Mouse (Mus musculus): ENCODE measurements around the gene Cideb. TPM values are rescaled to one million over a fixed set of nuclear protein-coding genes. Genes with fewer than 3 reads are reported as not detected.

Cideb gene
- polyA plus RNA-seq, 1 experiment from 2014 or later = 0.33 TPM

DNA sequence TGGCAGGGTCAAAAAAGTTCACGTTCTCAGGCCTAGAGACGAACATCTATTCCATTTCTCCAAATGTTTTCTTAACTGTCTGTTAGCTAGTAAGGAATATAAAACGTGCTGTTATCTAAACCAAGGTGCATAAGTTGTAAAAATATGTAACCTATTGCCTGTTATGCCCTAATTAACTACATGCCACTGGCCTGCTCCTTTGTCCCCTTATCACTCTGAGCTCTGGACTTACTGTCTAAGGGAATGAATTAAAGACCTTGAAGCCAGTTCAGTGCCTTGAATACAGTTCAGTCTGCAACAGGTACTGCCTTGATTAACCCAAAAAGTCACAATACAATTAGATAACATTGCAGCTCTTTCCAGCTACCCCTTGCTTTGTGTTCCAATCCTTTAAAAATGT lies 22.9 kb downstream of the Cideb start:
- no peak overlapping the region for H3K4me3 ChIP-seq (ENCODE audit: low read depth, low read length)
- ATAC-seq (ENCODE audit: low read depth) = no peak
- DNase-seq (ENCODE audit: low spot score) = no peak
- 66% methylated on average over 3 of the region's 3 CpGs for WGBS
- no peaks in the 10 kb centered on the region for H3K4me1 ChIP-seq (ENCODE audit: control insufficient read depth, insufficient read depth, low read length)
- no peak overlapping the region for H3K9ac ChIP-seq (ENCODE audit: low read depth, low read length)
- H3K36me3 ChIP-seq (ENCODE audit: control insufficient read depth, insufficient read depth, low read length) = peaks cover 21% of the 10 kb centered on the region
- H3K27me3 ChIP-seq (replicated peaks; ENCODE audit: control insufficient read depth, insufficient read depth, low read length) = no peaks in the 10 kb centered on the region
- H3K27ac ChIP-seq (replicated peaks; ENCODE audit: low read depth, low read length) = no peak overlapping the region
- no peak overlapping the region for H3K4me2 ChIP-seq (ENCODE audit: low read depth, low read length)
- no peaks in the 10 kb centered on the region for H3K9me3 ChIP-seq (ENCODE audit: control insufficient read depth, low read length)

GRCm38 (mm10) chr14:55734869-55735268 lies 23.4 kb downstream of the Cideb start:
- Histone ChIP-seq H3K4me1 (ENCODE audit: control insufficient read depth, insufficient read depth, low read length) (no peaks in the 10 kb centered on the region), H3K36me3 (ENCODE audit: control insufficient read depth, insufficient read depth, low read length) (peaks cover 16% of the 10 kb centered on the region), H3K9me3 (ENCODE audit: control insufficient read depth, low read length) (no peaks in the 10 kb centered on the region), H3K4me3 (ENCODE audit: low read depth, low read length) (no peak overlapping the region), H3K27me3 (replicated peaks; ENCODE audit: control insufficient read depth, insufficient read depth, low read length) (no peaks in the 10 kb centered on the region), H3K4me2 (ENCODE audit: low read depth, low read length) (no peak overlapping the region), H3K9ac (ENCODE audit: low read depth, low read length) (no peak overlapping the region), H3K27ac (replicated peaks; ENCODE audit: low read depth, low read length) (no peak overlapping the region)
- WGBS = 73% methylated on average over 7 of the region's 7 CpGs
- ATAC-seq (ENCODE audit: low read depth) (no peak), DNase-seq (ENCODE audit: low spot score) (no peak)

GRCm38 (mm10) chr14:55733889-55734288 lies 24.4 kb downstream of the Cideb start:
- H3K27ac ChIP-seq (replicated peaks; ENCODE audit: low read depth, low read length) = no peak overlapping the region
- WGBS = 78% methylated on average over 10 of the region's 10 CpGs
- no peak for ATAC-seq (ENCODE audit: low read depth)
- no peak for DNase-seq (ENCODE audit: low spot score)
- H3K4me2 ChIP-seq (ENCODE audit: low read depth, low read length) = no peak overlapping the region
- H3K4me1 ChIP-seq (ENCODE audit: control insufficient read depth, insufficient read depth, low read length) = no peaks in the 10 kb centered on the region
- peaks cover 6% of the 10 kb centered on the region; the same call in 1 of the 2 replicates for H3K36me3 ChIP-seq (ENCODE audit: control insufficient read depth, insufficient read depth, low read length)
- H3K4me3 ChIP-seq (ENCODE audit: low read depth, low read length) = no peak overlapping the region
- no peak overlapping the region for H3K9ac ChIP-seq (ENCODE audit: low read depth, low read length)
- no peaks in the 10 kb centered on the region for H3K9me3 ChIP-seq (ENCODE audit: control insufficient read depth, low read length)
- H3K27me3 ChIP-seq (replicated peaks; ENCODE audit: control insufficient read depth, insufficient read depth, low read length) = no peaks in the 10 kb centered on the region

DNA sequence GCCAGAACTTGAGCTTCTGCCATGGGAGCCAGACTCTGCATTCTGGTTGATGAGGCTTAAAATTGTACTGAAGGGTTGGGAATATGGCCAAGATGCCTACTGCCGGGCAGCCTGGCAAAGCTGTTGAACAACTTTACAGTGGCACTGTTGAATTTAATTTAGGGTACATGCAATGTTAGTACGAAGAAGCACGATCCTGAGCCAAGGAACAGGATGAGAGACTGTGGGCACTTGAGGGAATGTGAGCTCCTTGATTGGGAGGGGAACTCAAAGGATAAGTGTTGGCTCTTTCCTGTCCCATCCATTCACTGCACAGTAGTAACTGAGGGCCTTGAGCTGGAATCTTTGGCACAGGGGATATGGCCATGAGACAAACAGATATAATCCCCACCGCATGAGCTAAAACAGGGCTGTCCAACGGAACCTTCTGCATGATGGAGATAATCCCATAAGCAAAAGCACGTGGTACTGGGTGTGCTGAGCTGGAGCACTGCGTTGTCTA lies 27.7 kb downstream of the Cideb start:
- Histone ChIP-seq H3K4me3 (ENCODE audit: low read depth, low read length) (no peak overlapping the region), H3K36me3 (ENCODE audit: control insufficient read depth, insufficient read depth, low read length) (no peaks in the 10 kb centered on the region), H3K27me3 (replicated peaks; ENCODE audit: control insufficient read depth, insufficient read depth, low read length) (no peaks in the 10 kb centered on the region), H3K27ac (replicated peaks; ENCODE audit: low read depth, low read length) (no peak overlapping the region), H3K4me1 (ENCODE audit: control insufficient read depth, insufficient read depth, low read length) (no peaks in the 10 kb centered on the region), H3K4me2 (ENCODE audit: low read depth, low read length) (no peak overlapping the region), H3K9me3 (ENCODE audit: control insufficient read depth, low read length) (no peaks in the 10 kb centered on the region), H3K9ac (ENCODE audit: low read depth, low read length) (no peak overlapping the region)
- WGBS = 83% methylated on average over 7 of the region's 7 CpGs
- ATAC-seq (ENCODE audit: low read depth) = no peak
- DNase-seq (ENCODE audit: low spot score) = no peak

GRCm38 (mm10) chr14:55730116-55730515 lies 28.1 kb downstream of the Cideb start:
- DNase-seq (ENCODE audit: low spot score) (no peak), ATAC-seq (ENCODE audit: low read depth) (no peak)
- 72% methylated on average over 7 of the region's 7 CpGs for WGBS
- Histone ChIP-seq H3K9ac (ENCODE audit: low read depth, low read length) (no peak overlapping the region), H3K27ac (replicated peaks; ENCODE audit: low read depth, low read length) (no peak overlapping the region), H3K4me2 (ENCODE audit: low read depth, low read length) (no peak overlapping the region), H3K4me1 (ENCODE audit: control insufficient read depth, insufficient read depth, low read length) (no peaks in the 10 kb centered on the region), H3K27me3 (replicated peaks; ENCODE audit: control insufficient read depth, insufficient read depth, low read length) (no peaks in the 10 kb centered on the region), H3K9me3 (ENCODE audit: control insufficient read depth, low read length) (no peaks in the 10 kb centered on the region), H3K4me3 (ENCODE audit: low read depth, low read length) (no peak overlapping the region), H3K36me3 (ENCODE audit: control insufficient read depth, insufficient read depth, low read length) (no peaks in the 10 kb centered on the region)

- Histone ChIP-seq H3K4me3 (ENCODE audit: low read depth, low read length) (no peak overlapping the region), H3K9ac (ENCODE audit: low read depth, low read length) (no peak overlapping the region), H3K4me1 (ENCODE audit: control insufficient read depth, insufficient read depth, low read length) (no peaks in the 10 kb centered on the region), H3K9me3 (ENCODE audit: control insufficient read depth, low read length) (no peaks in the 10 kb centered on the region), H3K27ac (replicated peaks; ENCODE audit: low read depth, low read length) (no peak overlapping the region), H3K27me3 (replicated peaks; ENCODE audit: control insufficient read depth, insufficient read depth, low read length) (no peaks in the 10 kb centered on the region), H3K4me2 (ENCODE audit: low read depth, low read length) (no peak overlapping the region), H3K36me3 (ENCODE audit: control insufficient read depth, insufficient read depth, low read length) (no peaks in the 10 kb centered on the region)
- ATAC-seq (ENCODE audit: low read depth) = no peak
- no peak for DNase-seq (ENCODE audit: low spot score)
- 61% methylated on average over 8 of the region's 8 CpGs for WGBS
These were observed 30.2 kb downstream of the Cideb start for GRCm38 (mm10) chr14:55727889-55728685.

- no peak overlapping the region for H3K9ac ChIP-seq (ENCODE audit: low read depth, low read length)
- no peak for ATAC-seq (ENCODE audit: low read depth)
These were observed 32.0 kb downstream of the Cideb start for GRCm38 (mm10) chr14:55726261-55726660.

GRCm38 (mm10) chr14:55724411-55724871 lies 33.8 kb downstream of the Cideb start:
- Histone ChIP-seq H3K9me3 (ENCODE audit: control insufficient read depth, low read length) (no peaks in the 10 kb centered on the region), H3K4me1 (ENCODE audit: control insufficient read depth, insufficient read depth, low read length) (0 out of 2 replicates have a peak, but pooled peaks cover 3% of the 10 kb centered on the region), H3K4me3 (ENCODE audit: low read depth, low read length) (no peak overlapping the region), H3K27me3 (replicated peaks; ENCODE audit: control insufficient read depth, insufficient read depth, low read length) (no peaks in the 10 kb centered on the region), H3K36me3 (ENCODE audit: control insufficient read depth, insufficient read depth, low read length) (0 out of 2 replicates have a peak, but pooled peaks cover 6% of the 10 kb centered on the region), H3K4me2 (ENCODE audit: low read depth, low read length) (no peak overlapping the region), H3K27ac (replicated peaks; ENCODE audit: low read depth, low read length) (no peak overlapping the region), H3K9ac (ENCODE audit: low read depth, low read length) (no peak overlapping the region)
- DNase-seq (ENCODE audit: low spot score) (no peak), ATAC-seq (ENCODE audit: low read depth) (no peak)
- 52% methylated on average over 8 of the region's 8 CpGs for WGBS

More at GRCm38 (mm10) chr14:55726261-55726660, 32.0 kb downstream of the Cideb start:
- no peaks in the 10 kb centered on the region for H3K27me3 ChIP-seq (replicated peaks; ENCODE audit: control insufficient read depth, insufficient read depth, low read length)
- no peak overlapping the region for H3K27ac ChIP-seq (replicated peaks; ENCODE audit: low read depth, low read length)
- no peak for DNase-seq (ENCODE audit: low spot score)
- H3K4me2 ChIP-seq (ENCODE audit: low read depth, low read length) = no peak overlapping the region
- no peak overlapping the region for H3K4me3 ChIP-seq (ENCODE audit: low read depth, low read length)
- 0 out of 2 replicates have a peak, but pooled peaks cover 1% of the 10 kb centered on the region for H3K4me1 ChIP-seq (ENCODE audit: control insufficient read depth, insufficient read depth, low read length)
- no peaks in the 10 kb centered on the region for H3K9me3 ChIP-seq (ENCODE audit: control insufficient read depth, low read length)
- H3K36me3 ChIP-seq (ENCODE audit: control insufficient read depth, insufficient read depth, low read length) = no peaks in the 10 kb centered on the region

All from embryonic facial prominence, embryonic 14.5 days (tissue).